8 mouse cellular contexts compared by ENCODE assay signal in the genomic region with DNA sequence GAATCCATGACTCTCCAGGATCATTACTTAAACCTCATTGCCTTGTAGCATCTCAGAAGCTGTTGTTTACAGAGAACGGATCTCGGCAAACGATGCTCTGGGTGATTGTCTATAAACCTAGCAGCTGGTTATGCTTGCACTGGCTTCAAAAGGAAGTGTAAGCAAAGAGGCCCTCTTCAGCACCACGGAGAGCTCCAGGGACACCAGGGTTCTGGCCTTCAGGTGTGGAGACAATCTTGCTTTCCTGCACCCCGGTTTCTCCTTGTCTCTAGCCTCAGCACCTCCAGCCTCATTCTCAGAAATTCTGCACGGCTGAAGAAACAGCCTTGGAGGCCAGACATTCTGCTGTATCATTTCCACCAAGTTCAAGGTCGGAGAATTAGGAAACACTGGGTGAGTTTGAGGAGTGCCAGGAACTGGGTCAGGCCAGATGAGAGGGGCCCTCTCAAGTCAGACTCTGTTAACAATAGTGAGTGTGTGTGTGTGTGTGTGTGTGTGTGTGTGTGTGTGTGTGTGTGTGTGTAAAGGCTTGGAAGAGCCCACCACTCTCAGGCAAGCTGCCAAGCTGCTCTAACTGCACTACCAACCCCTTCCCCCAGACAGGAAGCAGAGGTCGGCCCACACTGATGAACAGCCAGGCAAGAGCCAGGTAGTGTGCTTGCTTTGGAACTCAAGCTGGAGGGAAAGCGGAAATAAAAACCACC.
DNase-seq lines count a peak whose midpoint lies in the region; ATAC-seq and TF ChIP-seq lines count a peak whose summit lies in the region.

No protein-coding gene starts in this region.

- no peak for ATAC-seq in intestine, embryonic 14.5 days (replicated peaks; ENCODE audit: low FRiP score, low TSS enrichment, low read depth)
- no peak for ATAC-seq in intestine, postnatal 0 days
- peak; percentile 46; the same call in 1 of the 2 replicates for ATAC-seq in hindbrain, embryonic 13.5 days (ENCODE audit: low FRiP score)
- peak; percentile 65; the same call in 1 of the 2 replicates for ATAC-seq in neural tube, embryonic 14.5 days (ENCODE audit: low read depth)
- no peak for ATAC-seq in megakaryocyte, adult 5-6 weeks (ENCODE audit: poor library complexity, severe bottlenecking)

- no peaks in the 10 kb centered on the region for H3K9me3 ChIP-seq in intestine, embryonic 14.5 days (ENCODE audit: control insufficient read depth, low read length)
- no peaks in the 10 kb centered on the region for H3K9me3 ChIP-seq in intestine, postnatal 0 days (ENCODE audit: control insufficient read depth)
- H3K9me3 ChIP-seq in hindbrain, embryonic 13.5 days: no peaks in the 10 kb centered on the region
- H3K9me3 ChIP-seq in neural tube, embryonic 14.5 days (ENCODE audit: control insufficient read depth, low read length): no peaks in the 10 kb centered on the region

- DNase-seq in intestine, embryonic 14.5 days (ENCODE audit: low spot score): peak; percentile 90
- DNase-seq in adrenal gland, adult 2 months: peak; percentile 32
- no peak for DNase-seq in frontal cortex, postnatal 14 days (ENCODE audit: low spot score in 2 of 2)
- no peak for DNase-seq in layer of hippocampus, adult 8-10 months (ENCODE audit: low spot score in 2 of 2)

- H3K4me3 ChIP-seq in intestine, embryonic 14.5 days (ENCODE audit: low read depth, low read length): no peak overlapping the region
- H3K4me3 ChIP-seq in intestine, postnatal 0 days (ENCODE audit: low read depth, low read length): no peak overlapping the region
- no peak overlapping the region for H3K4me3 ChIP-seq in hindbrain, embryonic 13.5 days
- no peak overlapping the region for H3K4me3 ChIP-seq in neural tube, embryonic 14.5 days (ENCODE audit: low read depth, low read length)

- no peak overlapping the region for H3K27ac ChIP-seq in intestine, embryonic 14.5 days (ENCODE audit: low read depth)
- no peak overlapping the region for H3K27ac ChIP-seq in intestine, postnatal 0 days (ENCODE audit: low read depth, low read length)
- peak overlapping the region; percentile 62 for H3K27ac ChIP-seq in hindbrain, embryonic 13.5 days
- H3K27ac ChIP-seq in neural tube, embryonic 14.5 days (ENCODE audit: low read depth, low read length): peak overlapping the region; percentile 40; the same call in 1 of the 2 replicates

- no peak overlapping the region for H3K4me2 ChIP-seq in intestine, embryonic 14.5 days (ENCODE audit: low read length)
- H3K4me2 ChIP-seq in intestine, postnatal 0 days (replicated peaks; ENCODE audit: low read depth): no peak overlapping the region
- no peak overlapping the region for H3K4me2 ChIP-seq in hindbrain, embryonic 13.5 days
- H3K4me2 ChIP-seq in neural tube, embryonic 14.5 days (ENCODE audit: low read depth, low read length): no peak overlapping the region

- H3K9ac ChIP-seq in intestine, embryonic 14.5 days (ENCODE audit: low read length): no peak overlapping the region
- no peak overlapping the region for H3K9ac ChIP-seq in intestine, postnatal 0 days (ENCODE audit: low read depth, low read length)
- no peak overlapping the region for H3K9ac ChIP-seq in hindbrain, embryonic 13.5 days
- no peak overlapping the region for H3K9ac ChIP-seq in neural tube, embryonic 14.5 days (replicated peaks; ENCODE audit: low read depth, low read length)

- H3K27me3 ChIP-seq in intestine, embryonic 14.5 days (replicated peaks; ENCODE audit: control insufficient read depth, insufficient read depth, low read length): no peaks in the 10 kb centered on the region
- no peaks in the 10 kb centered on the region for H3K27me3 ChIP-seq in intestine, postnatal 0 days (replicated peaks; ENCODE audit: control insufficient read depth, insufficient read depth, low read length)
- H3K27me3 ChIP-seq in hindbrain, embryonic 13.5 days: no peaks in the 10 kb centered on the region
- no peaks in the 10 kb centered on the region for H3K27me3 ChIP-seq in neural tube, embryonic 14.5 days (ENCODE audit: control insufficient read depth, insufficient read depth, low read length)

- H3K4me1 ChIP-seq in intestine, embryonic 14.5 days (replicated peaks; ENCODE audit: control insufficient read depth, insufficient read depth, low read length): no peaks in the 10 kb centered on the region
- no peaks in the 10 kb centered on the region for H3K4me1 ChIP-seq in intestine, postnatal 0 days (replicated peaks; ENCODE audit: control insufficient read depth, insufficient read depth, low read length)
- peaks cover 33% of the 10 kb centered on the region for H3K4me1 ChIP-seq in hindbrain, embryonic 13.5 days (replicated peaks)
- H3K4me1 ChIP-seq in neural tube, embryonic 14.5 days (ENCODE audit: control insufficient read depth, insufficient read depth, low read length): peaks cover 12% of the 10 kb centered on the region

- no peaks in the 10 kb centered on the region for H3K36me3 ChIP-seq in intestine, embryonic 14.5 days (ENCODE audit: control insufficient read depth, insufficient read depth, low read length)
- no peaks in the 10 kb centered on the region for H3K36me3 ChIP-seq in intestine, postnatal 0 days (ENCODE audit: control insufficient read depth, insufficient read depth)
- H3K36me3 ChIP-seq in hindbrain, embryonic 13.5 days: no peaks in the 10 kb centered on the region
- H3K36me3 ChIP-seq in neural tube, embryonic 14.5 days (ENCODE audit: control insufficient read depth, insufficient read depth, low read length): no peaks in the 10 kb centered on the region

- TF ChIP-seq CTCF in intestine, postnatal 0 days (IDR thresholded peaks at IDR 0.05; ENCODE audit: low read depth): no peak

- WGBS in intestine, embryonic 14.5 days: 43% methylated on average over 9 of the region's 9 CpGs
- 43% methylated on average over 9 of the region's 9 CpGs for WGBS in intestine, postnatal 0 days
- WGBS in hindbrain, embryonic 13.5 days: 56% methylated on average over 9 of the region's 9 CpGs
- WGBS in neural tube, embryonic 14.5 days: 46% methylated on average over 9 of the region's 9 CpGs

Comparison
In these comparisons a context has a peak if more than half of its experiments do, and no peak if none do; other contexts are left out.
1. ATAC-seq: peak in hindbrain, embryonic 13.5 days (single experiment) and neural tube, embryonic 14.5 days (single experiment); none in intestine, embryonic 14.5 days (single experiment), intestine, postnatal 0 days (single experiment) and megakaryocyte, adult 5-6 weeks (single experiment).
2. DNase-seq: peak in intestine, embryonic 14.5 days (single experiment) and adrenal gland, adult 2 months (single experiment); none in frontal cortex, postnatal 14 days (0 of 2) and layer of hippocampus, adult 8-10 months (0 of 2).
3. H3K27ac ChIP-seq: peak in hindbrain, embryonic 13.5 days (single experiment) and neural tube, embryonic 14.5 days (single experiment); none in intestine, embryonic 14.5 days (single experiment) and intestine, postnatal 0 days (single experiment).